Mouse (Mus musculus) liver, adult 10 weeks (tissue): ENCODE results near the gene Gm12216. TPM values are rescaled to one million over a fixed set of nuclear protein-coding genes. Genes with fewer than 3 reads are reported as not detected.

Experiments used
- polyA plus RNA-seq: library from polyadenylated mRNA; stranded (reverse); fragments of 350-450 nt; fragmentation: Illumina TruSeq; extraction: RNeasy Lipid Tissue Mini Kit (QIAGEN cat#74804); gene quantifications from one replicate; pipeline ENCODE4 v1.2.3, GENCODE M21; 2014; ENCODE audit warnings: low read depth, low replicate concordance

Gm12216 gene
- polyA plus RNA-seq: not detected

GRCm38 (mm10) chr11:53858761-53859580 lies at the start of gene Gm12216:
TSS of gene Gm12216 (minus strand) at chr11:53859256.

GRCm38 (mm10) chr11:53891505-53892451 lies 32.7 kb upstream of the Gm12216 start, which contains the start of gene Slc22a5:
TSS of gene Slc22a5 (minus strand) at chr11:53891660.

GRCm38 (mm10) chr11:53773087-53773486 lies 86.0 kb downstream of the Gm12216 start, which contains the start of gene Gm17334:
TSS of gene Gm17334 (minus strand) at chr11:53773187.

GRCm38 (mm10) chr11:53769760-53770124 lies 89.3 kb downstream of the Gm12216 start, which contains the start of gene Irf1:
TSS of gene Irf1 (plus strand) at chr11:53770014.

Other genes with a start within 250 kb of the Gm12216 start
- not detected for gene Il4, start 240.6 kb downstream of the Gm12216 start, polyA plus RNA-seq
- not detected for gene Il13, start 224.6 kb downstream of the Gm12216 start, polyA plus RNA-seq
- gene Rad50, start 151.9 kb downstream of the Gm12216 start, polyA plus RNA-seq: 8.8 TPM
- gene Il5, start 138.5 kb downstream of the Gm12216 start, polyA plus RNA-seq: not detected
- gene Irf1, start 89.2 kb downstream of the Gm12216 start, polyA plus RNA-seq: 12.7 TPM
- not detected for gene Gm17334, start 86.1 kb downstream of the Gm12216 start, polyA plus RNA-seq
- gene Slc22a5, start 32.4 kb upstream of the Gm12216 start, polyA plus RNA-seq: 19.1 TPM
- 0.64 TPM for gene Slc22a21, start 121.1 kb upstream of the Gm12216 start, polyA plus RNA-seq
- gene Slc22a4, start 168.8 kb upstream of the Gm12216 start, polyA plus RNA-seq: 2.5 TPM
- not detected for gene Pdlim4, start 209.8 kb upstream of the Gm12216 start, polyA plus RNA-seq
- gene P4ha2, start 240.8 kb upstream of the Gm12216 start, polyA plus RNA-seq: 1.1 TPM